Mouse (Mus musculus) lung, embryonic 14.5 days (tissue): Measurements from ENCODE around the gene Ric8a. TPM values are rescaled to one million over a fixed set of nuclear protein-coding genes. Genes with fewer than 3 reads are reported as not detected.
"Not testable (repeated sequence)": the region's sequence is repeated elsewhere in the genome, so short reads cannot be mapped to it uniquely, and the experiment has no call there.

Source experiments
- ATAC-seq: fragments of 200-750 bp; cut with Nextera tagmentation; 2 replicates; pipeline ENCODE4 v1.8.0; 2017; ENCODE audit warnings: mild to moderate bottlenecking, moderate TSS enrichment, moderate library complexity; ENCODE audit not compliant: insufficient read depth
- DNase-seq: peaks from one replicate; pipeline ENCODE4 v3.0.0-alpha.2; 2015
- H3K27ac ChIP-seq: fragments of 300-500 bp; sonication (generic); 2 replicates; pipeline ENCODE4 v1.5.1; 2014; ENCODE audit warnings: low read depth, mild to moderate bottlenecking, moderate library complexity
- H3K27me3 ChIP-seq: fragments of 300-500 bp; sonication (generic); 2 replicates; pipeline ENCODE4 v1.6.1; 2014; ENCODE audit warnings: low read length, control low read depth; ENCODE audit not compliant: insufficient read depth
- H3K36me3 ChIP-seq: fragments of 300-500 bp; sonication (generic); 2 replicates; pipeline ENCODE4 v1.6.1; 2014; ENCODE audit warnings: control low read depth; ENCODE audit not compliant: insufficient read depth
- H3K4me1 ChIP-seq: fragments of 300-500 bp; sonication (generic); 2 replicates; pipeline ENCODE4 v1.6.1; 2014; ENCODE audit warnings: antibody characterized with exemption, control low read depth; ENCODE audit not compliant: insufficient read depth
- H3K4me2 ChIP-seq: fragments of 300-500 bp; sonication (generic); 2 replicates; pipeline ENCODE4 v1.6.1; 2014; ENCODE audit warnings: mild to moderate bottlenecking
- H3K4me3 ChIP-seq: fragments of 300-500 bp; sonication (generic); 2 replicates; pipeline ENCODE4 v1.5.1; 2014; ENCODE audit warnings: low read depth, low read length
- H3K9ac ChIP-seq: fragments of 300-500 bp; sonication (generic); 2 replicates; pipeline ENCODE4 v1.6.1; 2014
- H3K9me3 ChIP-seq: fragments of 300-500 bp; sonication (generic); 2 replicates; pipeline ENCODE4 v1.6.1; 2016; ENCODE audit warnings: low read depth, low read length, control low read depth
- CTCF ChIP-seq: IDR thresholded peaks from 2 replicates; pipeline ENCODE4 v1.5.1; 2016; ENCODE audit warnings: antibody characterized with exemption, low read depth
- WGBS: fragments of 180-500 bp; shearing (Covaris S2); extraction: QIAGEN DNeasy Blood & Tissue Kit; methylation state at CpG from one replicate; pipeline ENCODE4 v1.1.7; 2014; 5-methylcytosine and 5-hydroxymethylcytosine counted together
- polyA plus RNA-seq: library from polyadenylated mRNA; unstranded; fragments of >200 nt; fragmentation: Nextera tagmentation; extraction: Ambion mirVana; gene quantifications from 2 replicates; pipeline ENCODE4 v1.2.1, GENCODE M21; 2014

Ric8a gene
- polyA plus RNA-seq, 1 experiment from 2014 or later: 54.8 TPM

DNA sequence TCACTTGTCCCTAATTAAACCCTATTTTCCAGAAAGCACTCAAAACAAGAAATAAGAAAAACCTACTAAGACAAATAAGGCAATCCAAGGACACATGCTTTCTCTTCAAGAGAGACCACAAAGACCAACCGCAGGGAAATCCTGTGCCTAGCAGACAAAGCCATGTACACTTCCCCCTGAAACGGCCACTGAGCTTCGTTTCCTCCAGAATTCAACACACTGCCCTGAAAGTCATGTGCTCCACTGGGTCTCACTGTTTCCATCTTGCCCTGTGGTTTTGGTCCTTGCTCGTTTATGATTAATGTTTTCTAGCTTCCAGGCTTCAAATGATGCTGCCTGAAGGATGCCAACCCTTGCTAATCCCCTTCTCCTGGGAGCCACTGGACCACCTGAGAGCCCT lies 17.5 kb downstream of the Ric8a start:
- ATAC-seq (no peak), DNase-seq (no peak)
- no peaks in the 10 kb centered on the region for H3K27me3 ChIP-seq
- no peak overlapping the region for H3K4me2 ChIP-seq
- H3K9ac ChIP-seq: no peak overlapping the region
- H3K4me1 ChIP-seq: no peaks in the 10 kb centered on the region
- H3K36me3 ChIP-seq: peaks cover 23% of the 10 kb centered on the region; the same call in 1 of the 2 replicates
- WGBS: 88% methylated on average over 4 of the region's 4 CpGs
- H3K27ac ChIP-seq: no peak overlapping the region
- H3K4me3 ChIP-seq: no peak overlapping the region
- no peaks in the 10 kb centered on the region for H3K9me3 ChIP-seq
- no peak for TF ChIP-seq CTCF

DNA sequence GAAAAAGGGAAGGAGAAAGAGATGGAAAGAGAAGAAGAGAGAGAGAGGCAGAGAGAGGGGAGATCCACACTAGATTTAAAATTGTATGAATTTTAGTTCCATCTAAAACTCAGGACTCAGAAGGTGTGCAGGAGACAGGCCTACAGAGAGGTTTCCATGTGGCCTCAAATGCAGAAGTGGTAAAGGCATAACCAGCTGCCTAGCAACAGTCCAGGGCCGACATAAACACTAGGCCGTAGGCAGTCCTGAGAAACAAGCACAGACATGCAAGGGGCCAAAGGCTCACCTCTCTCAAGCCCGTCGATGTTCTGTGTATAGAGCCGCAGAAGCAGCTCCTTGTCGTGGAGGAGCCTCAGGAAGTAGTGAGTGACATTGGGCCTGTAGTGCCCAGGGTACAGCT lies 20.6 kb downstream of the Ric8a start:
- DNase-seq: no peak
- Histone ChIP-seq H3K36me3 (peaks cover 23% of the 10 kb centered on the region; the same call in 1 of the 2 replicates), H3K9ac (no peak overlapping the region), H3K9me3 (no peaks in the 10 kb centered on the region), H3K4me3 (no peak overlapping the region), H3K27me3 (no peaks in the 10 kb centered on the region), H3K4me2 (no peak overlapping the region), H3K27ac (no peak overlapping the region), H3K4me1 (no peaks in the 10 kb centered on the region)
- ATAC-seq: no peak
- 81% methylated on average over 6 of the region's 6 CpGs for WGBS
- no peak for TF ChIP-seq CTCF

DNA sequence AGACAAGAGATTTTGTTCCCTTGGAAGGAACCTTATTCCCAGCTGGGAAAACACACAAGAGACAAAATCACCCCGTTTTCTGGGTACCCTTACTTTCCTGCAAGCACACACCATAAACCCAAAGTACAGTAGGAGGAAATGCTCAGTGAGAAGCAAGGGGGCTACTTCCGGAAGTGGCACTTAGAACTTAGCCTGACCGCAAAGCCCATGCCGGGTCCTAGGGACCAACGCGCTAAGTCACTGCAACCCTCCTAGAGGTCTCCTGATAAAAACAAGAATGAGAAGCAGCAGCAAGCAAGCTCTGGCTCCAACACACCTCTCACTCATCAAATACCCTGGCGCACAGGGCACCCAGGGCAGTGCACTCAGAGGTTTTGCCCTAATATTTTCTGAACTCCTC lies 22.6 kb downstream of the Ric8a start:
- Histone ChIP-seq H3K9ac (no peak overlapping the region), H3K9me3 (no peaks in the 10 kb centered on the region), H3K4me2 (no peak overlapping the region), H3K4me1 (peaks cover 4% of the 10 kb centered on the region; the same call in 1 of the 2 replicates), H3K27ac (no peak overlapping the region), H3K27me3 (no peaks in the 10 kb centered on the region), H3K36me3 (peaks cover 26% of the 10 kb centered on the region; the same call in 1 of the 2 replicates), H3K4me3 (no peak overlapping the region)
- no peak for TF ChIP-seq CTCF
- WGBS: 85% methylated on average over 7 of the region's 7 CpGs
- ATAC-seq: no peak
- no peak for DNase-seq

DNA sequence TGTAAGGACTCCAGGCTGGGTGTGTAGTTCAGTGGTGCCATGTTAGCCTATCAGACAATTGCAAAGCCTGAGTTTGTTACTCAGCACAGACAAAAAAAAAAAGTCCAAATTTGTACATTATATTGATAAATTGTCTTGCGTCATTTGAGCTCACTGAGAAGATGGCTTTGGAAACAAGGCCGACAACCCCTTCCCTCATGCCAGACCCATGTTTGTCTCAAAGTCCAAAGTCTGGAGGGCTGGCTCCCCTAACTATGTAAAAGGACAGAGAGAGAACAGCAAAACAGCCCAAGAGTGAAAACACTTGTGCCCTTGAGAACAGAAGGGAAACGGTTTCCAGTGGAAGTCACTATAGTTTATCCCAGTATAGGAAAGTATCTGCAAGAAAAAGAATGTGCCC lies 23.7 kb downstream of the Ric8a start:
- ATAC-seq: no peak
- Histone ChIP-seq H3K9ac (no peak overlapping the region), H3K4me1 (peaks cover 4% of the 10 kb centered on the region; the same call in 1 of the 2 replicates), H3K4me3 (no peak overlapping the region), H3K27ac (no peak overlapping the region), H3K4me2 (peak overlapping the region; percentile 87), H3K36me3 (peaks cover 22% of the 10 kb centered on the region; the same call in 1 of the 2 replicates), H3K9me3 (no peaks in the 10 kb centered on the region), H3K27me3 (no peaks in the 10 kb centered on the region)
- no peak for DNase-seq
- no peak for TF ChIP-seq CTCF
- 78% methylated on average over 3 of the region's 3 CpGs for WGBS

DNA sequence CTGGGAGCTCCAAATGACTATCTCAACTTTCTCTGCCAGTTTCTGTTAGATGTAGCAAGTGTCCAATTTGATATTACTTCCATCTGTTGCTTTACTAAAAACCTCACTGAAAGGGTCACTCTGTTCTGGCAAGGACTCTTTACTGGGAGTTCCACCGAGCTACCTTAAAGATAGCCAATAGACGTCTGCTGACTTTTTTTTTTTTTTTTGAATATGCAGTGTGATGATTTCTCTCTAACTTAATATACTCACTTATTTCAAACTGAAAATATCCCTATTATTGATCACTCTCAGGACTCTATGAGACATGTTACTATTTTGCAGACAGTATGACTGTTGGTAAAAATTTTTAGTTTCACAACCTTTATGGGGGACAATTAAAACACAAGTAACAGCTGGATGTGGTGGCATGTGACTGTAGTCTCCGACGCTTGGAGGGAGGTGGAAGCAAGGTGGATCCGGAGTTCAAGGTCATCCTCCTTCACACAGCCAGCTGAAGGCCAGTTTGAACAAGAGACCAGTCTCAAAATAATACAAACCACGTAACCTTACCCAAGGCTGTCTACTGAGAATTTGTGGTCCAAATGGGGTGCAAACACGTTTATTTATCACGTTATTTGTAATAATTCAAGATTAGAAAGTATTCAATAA lies 24.2 kb downstream of the Ric8a start:
- Histone ChIP-seq H3K9me3 (no peaks in the 10 kb centered on the region), H3K4me2 (peak overlapping the region; percentile 87), H3K27me3 (no peaks in the 10 kb centered on the region), H3K4me3 (peak overlapping the region; percentile 89), H3K9ac (peak overlapping the region; percentile 79), H3K36me3 (peaks cover 26% of the 10 kb centered on the region; the same call in 1 of the 2 replicates), H3K27ac (0 out of 2 replicates have a peak overlapping the region, but pooled peaks have one; percentile 88), H3K4me1 (peaks cover 4% of the 10 kb centered on the region; the same call in 1 of the 2 replicates)
- TF ChIP-seq CTCF: no peak
- ATAC-seq (no peak), DNase-seq (no peak)
- 13% methylated on average over 8 of the region's 8 CpGs for WGBS

DNA sequence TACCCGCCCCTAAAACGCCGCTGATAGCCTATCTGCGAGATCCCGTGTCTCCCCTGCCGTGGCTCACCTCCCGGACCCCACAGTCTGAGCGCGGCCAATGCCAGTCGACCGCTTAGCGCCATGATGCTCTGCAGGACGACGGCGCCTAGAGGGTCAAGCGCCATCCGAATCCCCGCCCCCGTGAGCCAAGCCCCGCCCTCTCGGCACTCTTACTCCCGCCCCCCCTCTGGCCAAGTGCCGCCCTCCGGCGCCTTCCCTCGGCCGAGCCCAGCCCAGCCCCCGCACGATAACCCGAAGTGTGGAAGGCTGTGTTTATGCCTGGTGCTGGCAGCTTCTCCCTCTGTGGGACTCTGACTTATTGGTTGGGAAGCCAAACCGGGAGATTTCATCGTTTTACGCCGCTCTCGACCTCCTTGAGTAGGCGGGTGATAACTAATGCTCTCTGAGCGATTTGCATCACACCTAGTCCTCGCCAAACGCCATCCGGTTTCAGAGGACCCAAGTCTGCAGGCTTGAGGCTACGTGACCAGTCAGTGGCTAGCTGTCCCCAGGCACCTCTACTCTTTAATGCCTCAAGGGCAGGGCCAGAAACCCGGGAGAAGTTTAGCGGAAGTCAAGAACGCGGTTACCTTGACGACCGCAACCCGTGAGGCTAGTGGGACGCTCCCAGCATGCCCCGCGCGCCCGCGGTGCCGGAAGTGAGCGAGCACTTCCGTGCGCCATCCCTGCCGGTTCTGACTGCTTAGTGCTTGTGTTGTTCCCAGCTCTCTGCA lies 25.1 kb downstream of the Ric8a start, which contains the start of the genes Psmd13 and Sirt3:
Psmd13 (plus strand) TSS at position 273 of the 773 bp plus-strand sequence.
Sirt3 (minus strand) TSS at position 614 of the 773 bp plus-strand sequence.
- Histone ChIP-seq H3K9me3 (no peaks in the 10 kb centered on the region), H3K4me1 (peaks cover 4% of the 10 kb centered on the region; the same call in 1 of the 2 replicates), H3K27me3 (no peaks in the 10 kb centered on the region), H3K4me2 (peak within 1 kb of the TSS; percentile 87), H3K4me3 (peak within 1 kb of the TSS; percentile 89), H3K27ac (peak within 1 kb of the TSS; percentile 88), H3K36me3 (peaks cover 28% of the 10 kb centered on the region), H3K9ac (peak within 1 kb of the TSS; percentile 79)
- WGBS: under 1% methylated on average over 59 of the region's 59 CpGs
- ATAC-seq: peak; percentile 97
- DNase-seq: peak; percentile 98
- TF ChIP-seq CTCF: no peak

DNA sequence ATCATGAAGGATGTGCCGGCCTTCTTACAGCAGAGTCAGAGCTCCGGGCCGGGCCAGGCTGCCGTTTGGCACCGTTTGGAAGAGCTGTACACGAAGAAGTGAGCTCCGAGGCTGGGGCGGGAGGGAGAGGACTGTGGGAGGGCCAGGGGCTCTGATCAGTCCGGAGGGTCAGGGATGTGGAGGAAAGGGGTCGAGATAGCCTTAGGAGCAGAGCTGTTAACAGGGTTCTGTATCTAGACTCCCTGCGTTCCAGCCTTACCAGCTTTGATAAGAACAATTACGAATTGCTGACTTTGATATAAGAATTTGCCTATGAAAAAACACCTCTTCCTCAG lies 25.7 kb downstream of the Ric8a start:
- WGBS: 0% methylated on average over 12 of the region's 12 CpGs
- no peaks in the 10 kb centered on the region for H3K9me3 ChIP-seq
- no peaks in the 10 kb centered on the region for H3K27me3 ChIP-seq
- peak overlapping the region; percentile 89 for H3K4me3 ChIP-seq
- peaks cover 4% of the 10 kb centered on the region; the same call in 1 of the 2 replicates for H3K4me1 ChIP-seq
- no peak for TF ChIP-seq CTCF
- peak overlapping the region; percentile 87 for H3K4me2 ChIP-seq
- peak overlapping the region; percentile 38; the same call in 1 of the 2 replicates for H3K27ac ChIP-seq
- ATAC-seq (peak; percentile 54; the same call in 1 of the 2 replicates), DNase-seq (no peak)
- H3K36me3 ChIP-seq: peaks cover 28% of the 10 kb centered on the region
- peak overlapping the region; percentile 79 for H3K9ac ChIP-seq

DNA sequence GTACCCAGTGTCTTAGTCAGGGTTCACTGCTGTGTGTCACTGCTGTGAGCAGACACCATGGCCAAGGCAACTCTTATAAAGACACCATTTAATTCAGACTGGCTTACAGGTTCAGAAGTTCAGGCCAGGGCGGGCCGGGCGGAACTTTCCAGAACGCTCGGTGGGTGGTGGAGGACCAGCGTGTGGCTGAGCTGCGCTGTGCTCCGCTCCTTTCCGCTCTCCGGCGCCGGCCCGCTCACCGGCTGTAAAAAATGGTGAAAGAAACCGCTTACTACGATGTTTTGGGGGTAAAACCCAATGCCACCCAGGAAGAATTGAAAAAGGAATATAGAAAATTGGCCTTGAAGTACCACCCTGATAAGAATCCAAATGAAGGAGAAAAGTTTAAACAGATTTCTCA lies 33.9 kb downstream of the Ric8a start:
- not testable (repeated sequence) for DNase-seq, H3K27ac ChIP-seq, ATAC-seq, H3K4me1 ChIP-seq, H3K4me3 ChIP-seq, H3K4me2 ChIP-seq, H3K27me3 ChIP-seq, H3K9me3 ChIP-seq, H3K9ac ChIP-seq
- peaks cover 75% of the 10 kb centered on the region for H3K36me3 ChIP-seq
- WGBS: 95% methylated on average over 16 of the region's 16 CpGs
